Mouse (Mus musculus) forebrain, embryonic 12.5 days (tissue): ENCODE data around the gene Eif5a. TPM values are rescaled to one million over a fixed set of nuclear protein-coding genes. Genes with fewer than 3 reads are reported as not detected.

Source experiments
- ATAC-seq: fragments of 200-750 bp; cut with Nextera tagmentation; 2 replicates; pipeline ENCODE4 v1.8.0; 2017; ENCODE audit warnings: moderate TSS enrichment; ENCODE audit not compliant: low FRiP score
- H3K27ac ChIP-seq: fragments of 300-500 bp; sonication (generic); 2 replicates; pipeline ENCODE4 v1.5.1; 2016; ENCODE audit warnings: mild to moderate bottlenecking
- H3K27me3 ChIP-seq: fragments of 300-500 bp; sonication (generic); 2 replicates; pipeline ENCODE4 v1.6.1; 2016; ENCODE audit warnings: mild to moderate bottlenecking
- H3K36me3 ChIP-seq: fragments of 300-500 bp; sonication (generic); replicated peaks from 2 replicates; pipeline ENCODE4 v1.6.1; 2016; ENCODE audit warnings: mild to moderate bottlenecking
- H3K4me1 ChIP-seq: fragments of 300-500 bp; sonication (generic); 2 replicates; pipeline ENCODE4 v1.6.1; 2016
- H3K4me2 ChIP-seq: fragments of 300-500 bp; sonication (generic); 2 replicates; pipeline ENCODE4 v1.6.1; 2016; ENCODE audit warnings: mild to moderate bottlenecking, moderate library complexity
- H3K4me3 ChIP-seq: fragments of 300-500 bp; sonication (generic); replicated peaks from 2 replicates; pipeline ENCODE4 v1.5.1; 2016; ENCODE audit warnings: mild to moderate bottlenecking
- H3K9ac ChIP-seq: fragments of 300-500 bp; sonication (generic); 2 replicates; pipeline ENCODE4 v1.6.1; 2016; ENCODE audit warnings: mild to moderate bottlenecking
- H3K9me3 ChIP-seq: fragments of 300-500 bp; sonication (generic); 2 replicates; pipeline ENCODE4 v1.6.1; 2016
- WGBS: fragments of 180-500 bp; shearing (Covaris S2); methylation state at CpG from one replicate; pipeline ENCODE4 v1.1.7; 2016; 5-methylcytosine and 5-hydroxymethylcytosine counted together
- microRNA-seq: library from miRNA; unstranded; fragments of <30 nt; microRNA quantifications from one replicate; pipeline ENCODE4, GENCODE M21; 2017
- polyA plus RNA-seq: library from polyadenylated mRNA; unstranded; fragments of >200 nt; fragmentation: Nextera tagmentation; extraction: Ambion mirVana; gene quantifications from 2 replicates; pipeline ENCODE4 v1.2.1, GENCODE M21; 2016

The Eif5a gene
- polyA plus RNA-seq, 1 experiment from 2014 or later, result 1,678 TPM

GRCm38 (mm10) chr11:69872451-69872850, 49.3 kb downstream of the Eif5a start:
- no peak for ATAC-seq
- H3K27ac ChIP-seq, result no peak overlapping the region
- no peaks in the 10 kb centered on the region for H3K36me3 ChIP-seq
- H3K9ac ChIP-seq, result no peak overlapping the region
- 82% methylated on average over 4 of the region's 4 CpGs for WGBS
- no peak overlapping the region for H3K4me3 ChIP-seq
- no peaks in the 10 kb centered on the region for H3K9me3 ChIP-seq
- H3K4me2 ChIP-seq, result no peak overlapping the region
- H3K27me3 ChIP-seq, result no peaks in the 10 kb centered on the region
- H3K4me1 ChIP-seq, result peaks cover 7% of the 10 kb centered on the region

- no peak overlapping the region for H3K4me2 ChIP-seq
- no peak overlapping the region for H3K9ac ChIP-seq
- no peaks in the 10 kb centered on the region for H3K9me3 ChIP-seq
- no peak for ATAC-seq
- no peaks in the 10 kb centered on the region for H3K27me3 ChIP-seq
- H3K4me3 ChIP-seq, result no peak overlapping the region
- WGBS, result 94% methylated on average over 7 of the region's 7 CpGs
- H3K27ac ChIP-seq, result no peak overlapping the region
- no peaks in the 10 kb centered on the region for H3K36me3 ChIP-seq
- H3K4me1 ChIP-seq, result peaks cover 2% of the 10 kb centered on the region
These were observed 49.9 kb downstream of the Eif5a start for GRCm38 (mm10) chr11:69871822-69872221.

- Histone ChIP-seq H3K4me2 (no peak overlapping the region), H3K9me3 (no peaks in the 10 kb centered on the region), H3K36me3 (no peaks in the 10 kb centered on the region), H3K4me1 (0 out of 2 replicates have a peak, but pooled peaks cover 7% of the 10 kb centered on the region), H3K9ac (no peak overlapping the region), H3K27me3 (no peaks in the 10 kb centered on the region), H3K27ac (no peak overlapping the region), H3K4me3 (no peak overlapping the region)
- ATAC-seq, result no peak
- 80% methylated on average over 2 of the region's 2 CpGs for WGBS
These were observed 51.3 kb downstream of the Eif5a start for GRCm38 (mm10) chr11:69870289-69871069.

- Histone ChIP-seq H3K4me1 (0 out of 2 replicates have a peak, but pooled peaks cover 7% of the 10 kb centered on the region), H3K9ac (no peak overlapping the region), H3K27me3 (no peaks in the 10 kb centered on the region), H3K36me3 (no peaks in the 10 kb centered on the region), H3K4me2 (no peak overlapping the region), H3K4me3 (no peak overlapping the region), H3K27ac (no peak overlapping the region), H3K9me3 (no peaks in the 10 kb centered on the region)
- no peak for ATAC-seq
- 70% methylated on average over 9 of the region's 9 CpGs for WGBS
These were observed 54.4 kb downstream of the Eif5a start for GRCm38 (mm10) chr11:69867335-69867734.

Small RNAs within 50 kb of the gene (microRNA-seq; reads per million reads assigned to microRNA genes)
- gene Mir6924, result not detected

Other genes with a start within 250 kb of the Eif5a start
- gene Eif4a1, start 249.5 kb downstream of the Eif5a start, polyA plus RNA-seq, result 694 and 751 TPM in 2 replicates
- gene Senp3, start 239.9 kb downstream of the Eif5a start, polyA plus RNA-seq, result 106 and 119 TPM in 2 replicates
- 0.26 TPM in 1 of 2 replicates, not detected in the other for gene Tnfsf13, start 236.2 kb downstream of the Eif5a start, polyA plus RNA-seq
- gene Tnfsf12, start 226.1 kb downstream of the Eif5a start, polyA plus RNA-seq, result 1.3 and 1.6 TPM in 2 replicates
- 0.51 and 0.84 TPM in 2 replicates for gene Tnfsfm13, start 225.9 kb downstream of the Eif5a start, polyA plus RNA-seq
- gene Polr2a, start 163.3 kb downstream of the Eif5a start, polyA plus RNA-seq, result 31.3 and 35.4 TPM in 2 replicates
- 0.13 and 0.33 TPM in 2 replicates for gene Slc35g3, start 160.0 kb downstream of the Eif5a start, polyA plus RNA-seq
- gene Zbtb4, start 156.0 kb downstream of the Eif5a start, polyA plus RNA-seq, result 1.3 and 1.5 TPM in 2 replicates
- gene Chrnb1, start 126.0 kb downstream of the Eif5a start, polyA plus RNA-seq, result 1.2 and 1.8 TPM in 2 replicates
- gene Fgf11, start 120.1 kb downstream of the Eif5a start, polyA plus RNA-seq, result 2.6 and 3.2 TPM in 2 replicates
- gene Tmem102, start 116.3 kb downstream of the Eif5a start, polyA plus RNA-seq, result 0.76 and 1.3 TPM in 2 replicates
- gene Gm39566, start 106.7 kb downstream of the Eif5a start, polyA plus RNA-seq, result not detected in 2 replicates
- gene Spem2, start 103.5 kb downstream of the Eif5a start, polyA plus RNA-seq, result not detected in 2 replicates
- 0.24 and 0.26 TPM in 2 replicates for gene Spem1, start 99.8 kb downstream of the Eif5a start, polyA plus RNA-seq
- 13.3 and 14.0 TPM in 2 replicates for gene Nlgn2, start 84.2 kb downstream of the Eif5a start, polyA plus RNA-seq
- gene Tmem256, start 83.4 kb downstream of the Eif5a start, polyA plus RNA-seq, result 285 and 294 TPM in 2 replicates
- 55.1 and 56.3 TPM in 2 replicates for gene Plscr3, start 75.6 kb downstream of the Eif5a start, polyA plus RNA-seq
- gene Tnk1, start 63.2 kb downstream of the Eif5a start, polyA plus RNA-seq, result 0.14 and 0.60 TPM in 2 replicates
- gene Tmem95, start 43.9 kb downstream of the Eif5a start, polyA plus RNA-seq, result not detected in 2 replicates
- 1.7 and 2.5 TPM in 2 replicates for gene Kctd11, start 40.6 kb downstream of the Eif5a start, polyA plus RNA-seq
- gene Acap1, start 26.4 kb downstream of the Eif5a start, polyA plus RNA-seq, result 0.47 and 0.83 TPM in 2 replicates
- 22.4 TPM in 2 replicates for gene 2810408A11Rik, start 21.0 kb downstream of the Eif5a start, polyA plus RNA-seq
- 18.9 and 19.3 TPM in 2 replicates for gene Neurl4, start 20.9 kb downstream of the Eif5a start, polyA plus RNA-seq
- 95.8 and 99.1 TPM in 2 replicates for gene Gps2, start 8.1 kb downstream of the Eif5a start, polyA plus RNA-seq
- 7.4 and 8.9 TPM in 2 replicates for gene Ybx2, start 13.8 kb upstream of the Eif5a start, polyA plus RNA-seq
- gene Slc2a4, start 26.2 kb upstream of the Eif5a start, polyA plus RNA-seq, result 13.3 and 15.3 TPM in 2 replicates
- 5.7 and 7.0 TPM in 2 replicates for gene Cldn7, start 42.8 kb upstream of the Eif5a start, polyA plus RNA-seq
- gene Ctdnep1, start 59.2 kb upstream of the Eif5a start, polyA plus RNA-seq, result 19.9 and 20.7 TPM in 2 replicates
- 129 and 141 TPM in 2 replicates for gene Elp5, start 60.6 kb upstream of the Eif5a start, polyA plus RNA-seq
- 527 and 539 TPM in 2 replicates for gene Gabarap, start 69.2 kb upstream of the Eif5a start, polyA plus RNA-seq
- gene Phf23, start 73.8 kb upstream of the Eif5a start, polyA plus RNA-seq, result 91.3 and 99.1 TPM in 2 replicates
- gene Dvl2, start 78.6 kb upstream of the Eif5a start, polyA plus RNA-seq, result 45.2 and 46.6 TPM in 2 replicates
- gene Acadvl, start 93.5 kb upstream of the Eif5a start, polyA plus RNA-seq, result 43.5 and 48.4 TPM in 2 replicates
- gene Dlg4, start 95.0 kb upstream of the Eif5a start, polyA plus RNA-seq, result 20.3 and 24.9 TPM in 2 replicates
- gene Asgr1, start 132.1 kb upstream of the Eif5a start, polyA plus RNA-seq, result 0.63 and 0.75 TPM in 2 replicates
- not detected in 2 replicates for gene Asgr2, start 170.7 kb upstream of the Eif5a start, polyA plus RNA-seq
- gene Mgl2, start 208.4 kb upstream of the Eif5a start, polyA plus RNA-seq, result not detected in 2 replicates
- 0.17 and 0.33 TPM in 2 replicates for gene Clec10a, start 234.2 kb upstream of the Eif5a start, polyA plus RNA-seq